Mouse (Mus musculus) bone marrow, adult 2 months (tissue): Measurements from ENCODE around the gene Slc35f4.

Experiments
- CTCF ChIP-seq: fragments of 200-500 bp; IDR thresholded peaks from 2 replicates; pipeline ENCODE4 v1.5.1; 2011; ENCODE audit warnings: low read length, control low read depth; ENCODE audit not compliant: control insufficient read depth, insufficient read depth
- POLR2A ChIP-seq: fragments of 200-500 bp; IDR thresholded peaks from 2 replicates; pipeline ENCODE4 v1.6.1; 2011; ENCODE audit warnings: low read depth, mild to moderate bottlenecking, control low read depth, low read length, borderline replicate concordance; ENCODE audit not compliant: control insufficient read depth

GRCm38 (mm10) chr14:49316493-49316894 is 209.4 kb downstream of the Slc35f4 start:
- no peak for TF ChIP-seq CTCF
- TF ChIP-seq POLR2A: no peak
